Mouse (Mus musculus) heart, adult 2 months (tissue): ENCODE measurements at regions not wholly inside any gene's neighbourhood (a gene's known extent, or its start where the extent isn't known, plus 50 kb on each side); places are given as distances from the start of the nearest gene placed in this dataset.

Experiments
- DNase-seq, 2 experiments: peaks; one replicate each; pipeline ENCODE4 v3.0.0; 2021
- H3K27ac ChIP-seq: fragments of 200-600 bp; 2 replicates; pipeline ENCODE4 v1.8.1; 2022
- H3K27me3 ChIP-seq: fragments of 200-500 bp; 2 replicates; pipeline ENCODE4 v1.6.1; 2012; ENCODE audit warnings: mild to moderate bottlenecking, low read length, inconsistent platforms, mixed read lengths; ENCODE audit not compliant: control insufficient read depth, insufficient read depth
- H3K36me3 ChIP-seq: fragments of 200-500 bp; 2 replicates; pipeline ENCODE4 v1.6.1; 2012; ENCODE audit warnings: low read length, inconsistent platforms; ENCODE audit not compliant: control insufficient read depth, insufficient read depth
- H3K4me1 ChIP-seq: fragments of 200-500 bp; 2 replicates; pipeline ENCODE4 v1.6.1; 2011; ENCODE audit warnings: low read length; ENCODE audit not compliant: control insufficient read depth, insufficient read depth
- H3K4me3 ChIP-seq: fragments of 200-600 bp; 2 replicates; pipeline ENCODE4 v1.8.1; 2022
- H3K79me2 ChIP-seq: fragments of 200-500 bp; replicated peaks from 2 replicates; pipeline ENCODE4 v1.6.1; 2012; ENCODE audit warnings: mild to moderate bottlenecking, inconsistent platforms, low read length, moderate library complexity, mixed read lengths; ENCODE audit not compliant: control insufficient read depth, insufficient read depth
- H3K9ac ChIP-seq: fragments of 200-500 bp; 2 replicates; pipeline ENCODE4 v1.6.1; 2012; ENCODE audit warnings: low read depth, mild to moderate bottlenecking, control low read depth, inconsistent platforms, low read length, mixed read lengths
- CTCF ChIP-seq: fragments of 200-600 bp; IDR thresholded peaks from 2 replicates; pipeline ENCODE4 v1.8.1; 2022; ENCODE audit warnings: antibody characterized with exemption, mild to moderate bottlenecking, moderate library complexity
- EP300 ChIP-seq: fragments of 200-500 bp; IDR thresholded peaks from 2 replicates; pipeline ENCODE4 v1.6.1; 2011; ENCODE audit warnings: low read depth, low read length, control low read depth; ENCODE audit not compliant: insufficient read depth
- POLR2A ChIP-seq: fragments of 200-500 bp; IDR thresholded peaks from 2 replicates; pipeline ENCODE4 v1.6.1; 2011; ENCODE audit warnings: mild to moderate bottlenecking, low read depth, low read length, control low read depth; ENCODE audit not compliant: insufficient read depth
- WGBS: fragments of 180-500 bp; shearing (Covaris S2); methylation state at CpG from one replicate; pipeline ENCODE4 v1.1.7; 2018; 5-methylcytosine and 5-hydroxymethylcytosine counted together
- intact Hi-C: fragments of 180-260 bp; cut with DNase I; formaldehyde crosslinking; loops from one replicate; pipeline ENCODE4 v1.15.1; 2025

GRCm38 (mm10) chr9:113149084-113149483 is 559.0 kb downstream of the Pdcd6ip start:
- no peaks in the 10 kb centered on the region for H3K27me3 ChIP-seq
- no peak for DNase-seq
- no peak for TF ChIP-seq POLR2A
- no peak for TF ChIP-seq CTCF
- no peak for TF ChIP-seq EP300
- H3K27ac ChIP-seq: no peak overlapping the region
- H3K79me2 ChIP-seq: no peaks in the 10 kb centered on the region
- no peaks in the 10 kb centered on the region for H3K4me1 ChIP-seq
- no peak overlapping the region for H3K4me3 ChIP-seq
- 65% methylated on average over 5 of the region's 5 CpGs for WGBS
- intact Hi-C loops: no loop called here
- no peaks in the 10 kb centered on the region for H3K36me3 ChIP-seq
- H3K9ac ChIP-seq: no peak overlapping the region

DNA sequence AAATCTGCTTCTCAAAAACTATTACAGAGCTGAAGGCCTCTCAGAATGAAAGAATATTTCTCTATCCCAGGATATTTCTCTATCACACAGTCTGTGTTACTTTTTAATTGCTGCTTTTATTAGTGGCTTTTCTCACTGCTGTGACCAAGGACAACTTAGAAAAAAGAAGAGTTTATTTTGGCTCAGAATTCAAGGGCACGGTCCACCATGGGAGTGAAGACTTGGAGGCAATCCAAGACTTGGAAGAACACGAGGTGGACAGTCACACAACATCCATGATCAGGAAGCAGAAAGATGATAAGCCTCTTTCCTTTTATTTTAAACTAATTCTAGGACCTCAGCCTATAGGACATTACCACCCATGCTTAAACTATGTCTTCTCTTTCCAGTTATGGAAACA is 561.5 kb downstream of the Pdcd6ip start:
- H3K27me3 ChIP-seq: no peaks in the 10 kb centered on the region
- no peak overlapping the region for H3K4me3 ChIP-seq
- 12% methylated on average over 2 of the region's 2 CpGs for WGBS
- no peaks in the 10 kb centered on the region for H3K36me3 ChIP-seq
- intact Hi-C loops: no loop called here
- no peak for TF ChIP-seq POLR2A
- TF ChIP-seq EP300: no peak
- TF ChIP-seq CTCF: no peak
- no peak overlapping the region for H3K9ac ChIP-seq
- H3K79me2 ChIP-seq: no peaks in the 10 kb centered on the region
- H3K4me1 ChIP-seq: no peaks in the 10 kb centered on the region
- DNase-seq: no peak
- H3K27ac ChIP-seq: no peak overlapping the region

- Histone ChIP-seq H3K4me1 (no peaks in the 10 kb centered on the region), H3K36me3 (no peaks in the 10 kb centered on the region), H3K9ac (no peak overlapping the region), H3K79me2 (no peaks in the 10 kb centered on the region), H3K27ac (no peak overlapping the region), H3K4me3 (no peak overlapping the region), H3K27me3 (no peaks in the 10 kb centered on the region)
- no peak for DNase-seq
- TF ChIP-seq CTCF: no peak
- TF ChIP-seq EP300: no peak
- no peak for TF ChIP-seq POLR2A
- intact Hi-C loops: no loop called here
- WGBS: 40% methylated on average over 2 of the region's 2 CpGs
Observed at GRCm38 (mm10) chr9:113145036-113145435, 563.0 kb downstream of the Pdcd6ip start.

- H3K36me3 ChIP-seq: no peaks in the 10 kb centered on the region
- no peak for TF ChIP-seq EP300
- no peak for TF ChIP-seq POLR2A
- no peak for TF ChIP-seq CTCF
- no peak for DNase-seq
- no peak overlapping the region for H3K4me3 ChIP-seq
- no peaks in the 10 kb centered on the region for H3K79me2 ChIP-seq
- intact Hi-C loops: no loop called here
- WGBS: 84% methylated on average over 3 of the region's 3 CpGs
- no peaks in the 10 kb centered on the region for H3K4me1 ChIP-seq
- no peak overlapping the region for H3K27ac ChIP-seq
- H3K27me3 ChIP-seq: no peaks in the 10 kb centered on the region
- no peak overlapping the region for H3K9ac ChIP-seq
Observed at GRCm38 (mm10) chr9:113134611-113135010, 573.4 kb downstream of the Pdcd6ip start.

GRCm38 (mm10) chr9:113123004-113123692 is 584.9 kb downstream of the Pdcd6ip start:
- TF ChIP-seq CTCF: no peak
- Histone ChIP-seq H3K4me3 (no peak overlapping the region), H3K27me3 (0 out of 2 replicates have a peak, but pooled peaks cover 1% of the 10 kb centered on the region), H3K9ac (no peak overlapping the region), H3K79me2 (no peaks in the 10 kb centered on the region), H3K4me1 (no peaks in the 10 kb centered on the region), H3K36me3 (no peaks in the 10 kb centered on the region), H3K27ac (no peak overlapping the region)
- 58% methylated on average over 7 of the region's 7 CpGs for WGBS
- no peak for DNase-seq
- intact Hi-C loops: no loop called here

DNA sequence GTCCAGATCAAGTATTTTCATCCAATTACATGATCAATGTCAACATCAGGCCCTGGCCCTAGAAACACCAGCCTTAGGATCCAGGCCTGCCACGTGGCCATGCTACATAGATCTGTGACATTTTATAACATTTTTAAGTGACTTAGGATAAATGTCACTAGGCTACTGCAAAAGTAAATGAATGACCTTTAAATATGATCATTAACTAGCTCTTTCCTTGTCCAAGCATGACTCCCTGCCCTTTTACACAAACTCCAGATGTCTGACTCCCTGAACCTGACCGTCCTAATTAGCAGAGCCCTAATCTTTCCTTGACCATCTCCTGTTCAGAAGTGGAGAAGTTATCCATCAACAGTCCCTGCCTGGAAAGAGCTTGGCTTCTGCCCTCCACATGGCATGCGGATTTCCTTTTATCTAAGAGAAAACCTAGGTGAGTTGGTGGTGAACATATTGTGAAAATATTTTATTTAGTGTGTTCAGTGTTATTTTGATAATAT is 585.8 kb downstream of the Pdcd6ip start:
- TF ChIP-seq CTCF: no peak
- no peak for TF ChIP-seq EP300
- no peak for TF ChIP-seq POLR2A
- intact Hi-C loops: no loop called here
- 78% methylated on average over 3 of the region's 3 CpGs for WGBS

More for the DNA sequence above, 585.8 kb downstream of the Pdcd6ip start:
- Histone ChIP-seq H3K27ac (no peak overlapping the region), H3K4me3 (no peak overlapping the region), H3K4me1 (no peaks in the 10 kb centered on the region), H3K79me2 (no peaks in the 10 kb centered on the region), H3K9ac (no peak overlapping the region), H3K27me3 (0 out of 2 replicates have a peak, but pooled peaks cover 1% of the 10 kb centered on the region), H3K36me3 (no peaks in the 10 kb centered on the region)
- no peak for DNase-seq
